Mouse (Mus musculus): Measurements from ENCODE around the gene Trappc12. TPM values are rescaled to one million over a fixed set of nuclear protein-coding genes. Genes with fewer than 3 reads are reported as not detected.

Gene Trappc12
- polyA plus RNA-seq (2014; fragmentation: Illumina TruSeq; extraction: RNeasy Lipid Tissue Mini Kit (QIAGEN cat#74804); ENCODE audit: low read depth, low replicate concordance), result 23.1 TPM

GRCm38 (mm10) chr12:28750021-28750633 lies at the start of gene Trappc12:
Gene Trappc12 (minus strand): TSS chr12:28750472.

GRCm38 (mm10) chr12:28751508-28752263 lies 1.4 kb upstream of the Trappc12 start, which contains the start of gene Eipr1:
Gene Eipr1 (plus strand): TSS chr12:28751803.

GRCm38 (mm10) chr12:28675121-28675924 lies 74.9 kb downstream of the Trappc12 start, which contains the start of gene Adi1:
Gene Adi1 (plus strand): TSS chr12:28675231.

GRCm38 (mm10) chr12:28649141-28650110 lies 100.8 kb downstream of the Trappc12 start, which contains the start of gene Rnaseh1:
Gene Rnaseh1 (plus strand): TSS chr12:28649602.

Other genes starting within 250 kb of the Trappc12 start
- not detected for gene Dcdc2c, start 198.1 kb downstream of the Trappc12 start, polyA plus RNA-seq (2014; fragmentation: Illumina TruSeq; extraction: RNeasy Lipid Tissue Mini Kit (QIAGEN cat#74804); ENCODE audit: low read depth, low replicate concordance)
- not detected for gene Allc, start 167.9 kb downstream of the Trappc12 start, polyA plus RNA-seq (2014; fragmentation: Illumina TruSeq; extraction: RNeasy Lipid Tissue Mini Kit (QIAGEN cat#74804); ENCODE audit: low read depth, low replicate concordance)
- gene Colec11, start 127.1 kb downstream of the Trappc12 start, polyA plus RNA-seq (2014; fragmentation: Illumina TruSeq; extraction: RNeasy Lipid Tissue Mini Kit (QIAGEN cat#74804); ENCODE audit: low read depth, low replicate concordance), result 20.3 TPM
- gene Rps7, start 114.5 kb downstream of the Trappc12 start, polyA plus RNA-seq (2014; fragmentation: Illumina TruSeq; extraction: RNeasy Lipid Tissue Mini Kit (QIAGEN cat#74804); ENCODE audit: low read depth, low replicate concordance), result 488 TPM
- 11.4 TPM for gene Rnaseh1, start 100.9 kb downstream of the Trappc12 start, polyA plus RNA-seq (2014; fragmentation: Illumina TruSeq; extraction: RNeasy Lipid Tissue Mini Kit (QIAGEN cat#74804); ENCODE audit: low read depth, low replicate concordance)
- 58.8 TPM for gene Adi1, start 75.2 kb downstream of the Trappc12 start, polyA plus RNA-seq (2014; fragmentation: Illumina TruSeq; extraction: RNeasy Lipid Tissue Mini Kit (QIAGEN cat#74804); ENCODE audit: low read depth, low replicate concordance)
- 8.0 TPM for gene Eipr1, start 1.3 kb upstream of the Trappc12 start, polyA plus RNA-seq (2014; fragmentation: Illumina TruSeq; extraction: RNeasy Lipid Tissue Mini Kit (QIAGEN cat#74804); ENCODE audit: low read depth, low replicate concordance)

All from heart, adult 10 weeks (tissue).